Comparison of ENCODE assay signal across 16 mouse cellular contexts in genomic region chr4:77157601-77158000, GRCm38 (mm10).
"Had no signal": no experiment of that assay in that cellular context is flagged by ENCODE, and none has a peak within 500 bp of the region (broad histone marks: within the 10 kb centered on the region; RNA-seq: fewer than 3 reads in every experiment).

No protein-coding gene starts in this region.

- DNase-seq: layer of hippocampus, adult 9-11 months; liver; lung, adult 2 months; lung, postnatal 14 days; lung, postnatal 4 days; midbrain, embryonic 14.5 days; thymus, adult 18-20 months; thymus, postnatal 36 days had no signal

- H3K4me2 ChIP-seq: limb, embryonic 13.5 days; liver, embryonic 12.5 days; liver, embryonic 15.5 days; midbrain, embryonic 11.5 days had no signal

- H3K4me3 ChIP-seq: layer of hippocampus, adult 2 months; limb, embryonic 10.5 days; limb, embryonic 13.5 days; liver, embryonic 12.5 days; liver, embryonic 15.5 days had no signal

- H3K9me3 ChIP-seq: limb, embryonic 10.5 days; limb, embryonic 13.5 days; liver, embryonic 12.5 days; liver, embryonic 15.5 days had no signal

- H3K27ac ChIP-seq: layer of hippocampus, adult 2 months; limb, embryonic 10.5 days; limb, embryonic 13.5 days; liver, embryonic 12.5 days; liver, embryonic 15.5 days had no signal

- H3K36me3 ChIP-seq: limb, embryonic 10.5 days; limb, embryonic 13.5 days; liver, embryonic 12.5 days; liver, embryonic 15.5 days had no signal

- ATAC-seq: inflammation-experienced regulatory T-cells, adult 6 months; intestine, embryonic 16.5 days; liver, embryonic 12.5 days had no signal

- H3K4me1 ChIP-seq: limb, embryonic 10.5 days; limb, embryonic 13.5 days; liver, embryonic 12.5 days; liver, embryonic 15.5 days had no signal

- H3K27me3 ChIP-seq: limb, embryonic 13.5 days; liver, embryonic 12.5 days; liver, embryonic 15.5 days had no signal

- H3K9ac ChIP-seq: limb, embryonic 13.5 days; liver, embryonic 12.5 days; liver, embryonic 15.5 days had no signal
